Mouse (Mus musculus) gastrocnemius, postnatal 25 days (tissue): Measurements from ENCODE around the gene Esrrg. TPM values are rescaled to one million over a fixed set of nuclear protein-coding genes. Genes with fewer than 3 reads are reported as not detected.
A peak's percentile ranks its signal among the peaks of the same experiment; 100 is the strongest.

Experiments
- DNase-seq: peaks from one replicate; pipeline ENCODE4 v3.0.0; 2022
- total RNA-seq, 2 experiments: library from RNA; stranded (reverse); gene quantifications; 1 replicate in 1 of 2; 2 replicates in 1 of 2; pipeline ENCODE4 v1.2.3; 2021

Gene Esrrg
- total RNA-seq, 2 experiments from 2014 or later: 15.1 to 24.8 TPM

DNA sequence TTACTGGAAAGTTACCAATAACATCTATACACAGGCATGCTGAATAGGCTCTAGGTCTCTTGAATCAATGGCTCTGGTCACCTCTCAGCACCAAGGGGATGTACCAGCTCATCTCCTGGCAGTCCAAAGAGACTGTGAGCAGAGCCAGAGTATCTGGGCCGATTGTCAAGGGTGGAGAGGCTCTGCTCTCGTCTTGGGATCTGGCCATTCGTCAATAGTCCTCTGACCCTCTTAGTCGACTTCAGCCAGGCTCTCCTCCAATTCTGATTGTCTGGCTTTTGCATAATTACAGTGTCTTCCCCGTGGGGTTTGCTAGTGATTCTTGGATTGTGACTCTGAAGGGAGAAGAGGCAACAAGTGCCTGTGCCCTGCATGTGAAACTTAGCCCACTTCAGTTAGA lies 41.3 kb downstream of the Esrrg start:
- DNase-seq: peak; percentile 56

DNA sequence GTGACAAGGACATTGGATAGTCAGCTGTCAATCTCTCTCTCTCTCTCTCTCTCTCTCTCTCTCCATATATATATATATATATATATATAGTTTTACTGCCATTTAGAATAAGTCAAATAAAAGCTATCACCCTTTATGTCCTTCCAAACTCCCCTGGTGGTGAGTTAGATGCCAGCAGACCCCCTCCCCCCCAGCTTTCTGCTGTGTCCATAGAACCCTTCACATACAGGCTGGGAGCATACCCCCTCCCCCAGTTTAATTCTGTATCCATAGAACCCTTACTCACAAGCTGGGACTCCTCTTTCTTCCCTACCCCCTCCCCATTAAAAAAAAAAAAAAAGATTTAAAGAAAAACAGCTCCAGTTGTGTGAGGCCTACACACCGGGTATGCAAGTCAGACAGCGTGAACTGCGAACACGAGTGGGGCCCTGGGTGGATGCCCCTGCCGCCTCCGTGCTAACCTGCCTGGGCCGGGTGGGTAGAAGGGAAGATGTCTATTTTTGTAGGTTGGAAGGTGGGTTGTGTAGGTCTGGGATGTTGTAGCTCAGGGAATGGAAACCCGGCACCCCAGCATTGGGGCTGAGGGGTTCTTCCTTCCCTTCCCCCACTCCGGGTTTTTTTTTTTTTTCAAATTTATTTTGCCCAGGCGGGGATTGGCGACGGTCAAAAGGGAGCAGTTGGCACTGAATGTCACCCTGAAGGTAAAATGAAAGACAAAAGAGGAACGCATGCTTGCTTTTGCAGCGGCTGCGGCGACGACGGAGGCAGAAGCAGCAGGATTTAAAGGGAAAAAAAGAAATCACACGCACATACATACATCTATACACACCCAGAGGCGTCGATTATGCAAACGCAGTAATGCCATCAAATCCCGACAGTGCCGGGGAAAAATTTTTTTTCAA lies 42.4 kb downstream of the Esrrg start:
- DNase-seq: no peak

DNA sequence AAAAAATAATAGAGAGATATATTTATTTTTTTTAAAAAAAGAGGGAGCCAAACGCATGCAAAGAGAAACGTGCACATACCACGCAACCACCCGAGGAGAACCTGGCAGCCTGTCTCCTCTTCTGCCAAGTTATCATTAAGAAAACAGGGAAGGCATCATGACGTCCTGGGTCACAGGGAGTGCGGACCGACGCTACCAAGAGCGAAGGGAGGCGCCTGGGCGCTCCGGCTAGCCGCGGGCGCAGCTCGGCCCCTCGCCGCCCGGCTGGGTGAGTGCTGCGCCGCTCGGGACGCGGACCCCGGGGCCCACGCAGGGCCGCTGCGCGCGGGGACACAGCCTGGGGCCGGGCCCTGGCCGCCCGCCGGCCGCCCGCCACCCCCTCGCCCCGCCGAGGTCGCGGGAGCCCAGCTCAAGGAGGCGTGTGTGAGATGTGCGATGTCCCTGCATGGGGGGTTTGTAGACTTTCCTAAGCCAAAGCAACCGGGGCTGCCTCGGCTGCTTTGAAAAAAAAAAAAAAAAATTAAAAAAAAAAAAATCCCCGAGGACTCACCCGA lies 43.2 kb downstream of the Esrrg start:
- peak; percentile 30 for DNase-seq

DNA sequence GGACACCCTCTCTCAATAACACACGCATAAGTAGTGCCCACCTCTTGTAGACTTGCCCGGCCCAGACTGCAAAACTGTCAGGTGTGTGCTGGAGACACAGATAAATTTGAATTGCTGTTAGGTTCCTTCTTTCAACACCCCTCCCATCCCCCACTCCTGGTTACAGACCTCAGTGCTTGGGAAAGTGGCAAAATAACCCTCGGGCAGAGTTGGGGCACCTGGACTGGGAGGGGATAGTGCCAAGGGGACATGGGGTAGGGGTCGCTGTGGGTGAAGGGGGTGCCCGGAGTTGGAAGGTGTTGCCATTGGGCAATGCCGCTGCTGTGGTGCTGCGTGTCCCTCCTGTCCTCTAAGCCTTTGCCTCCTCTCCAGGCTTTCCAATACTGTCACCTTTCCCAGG lies 43.9 kb downstream of the Esrrg start:
- DNase-seq: no peak

DNA sequence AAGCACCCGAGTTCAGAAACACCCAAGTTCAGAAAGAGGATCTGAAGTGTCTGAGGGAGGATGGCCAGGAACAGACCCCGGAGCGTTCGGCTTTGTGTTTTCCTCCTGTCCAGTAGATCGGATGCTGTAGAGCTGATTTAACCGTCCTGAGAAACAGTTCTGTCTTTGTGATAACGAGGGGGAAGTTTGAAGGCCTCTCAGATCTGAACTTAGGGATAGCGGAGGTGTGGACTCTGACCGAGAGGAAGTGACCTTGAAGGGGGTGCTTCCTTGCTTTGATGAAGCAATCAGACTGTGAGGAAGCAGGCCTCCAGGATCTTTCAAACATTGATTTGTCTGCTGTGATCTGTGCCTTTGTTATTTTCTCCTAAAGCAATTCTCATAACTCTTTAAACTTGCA lies 44.8 kb downstream of the Esrrg start:
- DNase-seq: no peak

DNA sequence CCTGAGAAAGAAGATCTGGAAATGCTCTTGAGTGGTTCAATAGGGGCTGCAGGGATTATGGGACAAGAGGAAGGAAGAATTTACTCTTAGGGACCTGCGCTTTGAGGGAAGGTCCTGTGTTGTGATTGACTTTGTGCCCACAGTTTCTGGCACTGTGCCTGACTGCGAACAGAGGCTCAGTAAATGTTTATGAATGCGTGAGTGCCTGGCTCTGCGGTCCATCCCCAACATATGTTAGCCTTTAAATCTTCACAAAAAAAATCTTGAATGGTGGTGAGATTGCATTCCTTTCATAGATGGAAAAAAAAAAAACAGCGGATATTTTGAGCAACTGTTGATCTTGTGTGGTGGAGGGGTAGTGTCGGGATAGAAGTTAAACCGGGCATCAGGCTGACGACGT lies 52.4 kb downstream of the Esrrg start:
- no peak for DNase-seq

DNA sequence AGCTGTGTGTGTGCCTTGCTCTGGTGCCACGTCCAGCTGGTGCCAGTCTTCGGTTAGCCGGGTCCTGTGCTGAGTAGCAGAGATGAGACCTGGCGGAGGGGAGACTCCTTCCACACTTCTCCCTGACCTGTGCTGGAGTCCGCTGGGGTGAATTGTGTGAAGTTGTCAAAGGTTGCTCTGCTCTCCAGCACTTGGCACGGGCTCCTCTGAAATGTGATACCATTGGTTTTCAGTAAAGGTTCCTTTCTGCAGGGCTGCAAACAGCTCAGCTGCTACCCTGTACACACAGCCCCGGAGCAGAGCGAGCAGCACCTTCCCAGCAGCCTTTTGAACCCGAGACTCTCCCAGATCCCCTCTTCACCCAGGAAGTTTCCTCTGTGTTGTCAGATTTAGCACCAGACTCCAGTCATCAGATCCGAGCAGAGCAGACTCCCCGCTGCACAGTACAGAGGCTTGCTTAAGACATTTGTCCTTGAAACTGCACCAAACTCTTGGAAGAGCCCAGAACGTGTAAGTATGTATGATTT lies 53.6 kb downstream of the Esrrg start:
- peak; percentile 23 for DNase-seq

DNA sequence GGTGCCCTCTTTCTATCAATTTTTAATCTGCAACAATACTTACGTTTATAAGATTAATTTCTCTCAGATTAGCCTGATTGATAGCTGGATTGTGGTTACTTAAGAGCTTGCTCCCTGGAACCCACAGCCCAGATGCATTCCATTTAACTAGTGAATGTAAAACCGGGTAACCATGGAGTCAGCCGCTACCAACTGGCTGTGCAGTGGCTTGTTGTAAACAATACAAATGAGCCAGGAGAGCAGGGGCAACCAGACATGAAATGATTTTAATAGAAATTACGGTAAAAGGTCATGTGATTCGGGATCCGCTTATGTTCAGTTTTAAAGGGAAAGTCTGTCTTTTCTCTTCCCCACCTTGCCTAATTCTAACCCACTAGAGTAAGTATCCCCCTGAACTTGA lies 54.8 kb downstream of the Esrrg start:
- DNase-seq: no peak

DNA sequence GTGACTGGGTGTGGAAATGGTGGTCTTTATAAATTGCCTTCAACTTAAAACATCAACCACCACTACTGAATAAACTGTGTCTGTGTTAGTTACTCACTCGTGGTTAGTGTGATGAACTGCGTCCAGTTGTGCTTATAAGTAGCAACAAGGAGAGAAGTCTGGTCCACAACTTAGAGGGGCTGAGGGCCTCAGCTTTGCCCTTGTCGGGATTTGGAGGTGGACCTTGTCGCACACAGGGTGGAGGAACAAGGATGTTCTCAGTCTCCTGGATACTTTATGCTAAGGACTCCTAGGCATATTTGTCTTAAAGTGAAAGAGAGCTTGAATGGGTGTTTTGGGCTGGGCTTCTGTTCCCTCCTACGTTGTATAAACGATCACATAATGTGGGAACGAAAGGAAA lies 55.7 kb downstream of the Esrrg start:
- no peak for DNase-seq

DNA sequence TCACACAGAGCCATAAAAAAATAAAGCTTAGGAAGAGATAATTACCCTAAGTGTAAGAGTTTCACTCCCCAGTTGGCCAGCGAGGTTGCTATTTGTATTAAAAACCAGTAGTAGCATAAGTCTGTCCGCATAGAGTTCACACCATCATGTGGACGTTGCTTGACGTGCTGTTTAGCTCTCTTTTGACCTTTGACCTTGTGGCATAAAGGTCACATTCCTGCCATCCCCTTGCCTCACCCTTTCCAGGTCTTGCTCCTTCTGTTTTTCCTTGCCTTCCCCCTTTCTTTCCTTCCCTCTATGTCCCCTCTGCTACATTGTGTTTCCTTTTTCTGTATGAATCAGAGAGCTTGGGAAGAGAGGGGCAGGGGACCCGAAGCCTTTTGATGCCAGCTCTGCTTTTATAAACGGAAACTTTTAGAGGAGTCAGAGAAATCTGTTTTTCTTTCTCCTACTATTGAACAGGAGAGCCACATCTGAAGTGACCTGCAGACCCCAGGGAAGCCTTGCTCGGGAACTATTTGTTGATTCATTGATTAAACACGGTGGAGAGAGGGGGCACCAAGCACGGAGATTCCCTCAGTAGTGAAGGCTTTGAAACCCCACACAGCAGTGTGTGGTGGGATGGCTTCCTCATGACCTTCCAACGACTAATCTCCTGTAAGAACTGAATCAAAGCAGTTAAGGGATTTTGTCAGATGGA lies 57.5 kb downstream of the Esrrg start:
- no peak for DNase-seq

DNA sequence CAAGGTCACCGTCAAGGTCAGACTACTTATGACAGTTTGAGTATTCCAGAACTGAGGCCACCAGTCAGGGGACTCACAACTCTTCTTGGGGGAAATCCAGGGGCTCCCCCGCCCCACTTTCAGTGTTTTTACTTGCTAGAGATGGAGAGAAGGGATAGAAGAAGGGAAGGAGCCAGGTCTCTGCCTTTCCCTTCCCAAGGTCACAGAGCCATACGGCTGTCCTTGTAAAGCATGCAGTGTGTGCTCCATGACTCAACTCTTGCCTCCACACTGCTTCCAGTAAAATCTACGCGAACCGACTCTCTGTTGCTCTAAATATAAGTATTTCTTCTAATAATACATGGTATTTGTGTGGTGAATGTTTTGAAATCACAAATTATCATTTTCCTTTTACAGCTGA lies 61.2 kb downstream of the Esrrg start:
- DNase-seq: no peak

DNA sequence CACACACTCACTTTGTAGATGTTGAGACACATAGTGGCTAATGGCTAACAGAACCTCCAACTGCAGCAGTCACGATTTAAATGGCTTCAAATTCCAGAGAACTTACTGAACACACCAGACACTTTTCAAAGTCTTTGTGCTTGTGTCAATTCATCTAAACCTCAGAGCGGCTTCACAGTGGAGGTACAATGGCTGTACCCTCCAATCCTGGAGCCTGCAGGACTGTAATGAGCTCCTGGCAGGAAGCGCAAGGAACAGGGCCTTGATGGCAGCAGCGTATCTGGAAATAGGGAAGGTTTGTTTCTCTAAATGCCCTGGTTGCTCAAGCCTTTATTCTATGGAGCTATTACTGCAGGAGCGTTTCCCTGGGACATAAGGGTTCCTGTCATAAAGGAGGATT lies 63.9 kb downstream of the Esrrg start:
- no peak for DNase-seq

DNA sequence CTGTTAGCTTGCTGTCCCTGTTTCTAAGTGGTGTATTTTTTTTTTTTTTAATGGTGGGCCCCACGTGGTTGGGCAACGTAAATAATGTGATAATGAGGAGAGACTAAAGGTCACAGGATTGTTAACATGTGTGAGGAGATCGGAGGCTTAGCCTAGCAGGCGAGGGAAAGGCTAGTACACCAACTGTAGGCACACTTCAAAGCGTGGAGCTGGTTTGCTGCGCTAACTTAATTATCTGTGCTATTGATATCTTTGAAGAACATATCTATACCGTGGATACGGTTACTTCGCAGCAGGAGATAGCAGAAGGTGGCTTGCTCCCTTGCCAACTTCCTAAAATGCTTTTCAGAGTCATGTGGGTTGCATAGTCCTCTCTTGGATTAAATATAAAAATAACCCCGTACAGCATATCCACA lies 66.2 kb downstream of the Esrrg start:
- no peak for DNase-seq

DNA sequence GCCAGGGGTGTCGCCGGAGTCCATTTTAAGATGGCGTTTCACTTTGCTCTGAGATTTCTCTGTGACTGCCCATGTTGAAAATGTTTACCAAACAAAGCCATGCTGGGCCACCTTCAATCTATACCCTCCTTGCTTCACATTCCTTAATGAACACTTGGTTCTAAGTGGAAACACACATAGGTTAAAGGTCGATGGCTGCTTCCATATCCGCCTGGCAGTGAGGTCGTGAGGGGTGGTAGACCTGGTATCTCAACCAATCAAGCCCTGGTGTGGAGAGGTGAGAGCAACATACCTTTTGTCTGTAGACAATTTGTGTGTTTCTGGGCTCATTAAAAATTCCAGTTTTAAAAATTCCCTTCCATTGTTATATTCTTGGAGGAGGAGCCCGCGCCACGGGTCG lies 68.0 kb downstream of the Esrrg start:
- DNase-seq: no peak

DNA sequence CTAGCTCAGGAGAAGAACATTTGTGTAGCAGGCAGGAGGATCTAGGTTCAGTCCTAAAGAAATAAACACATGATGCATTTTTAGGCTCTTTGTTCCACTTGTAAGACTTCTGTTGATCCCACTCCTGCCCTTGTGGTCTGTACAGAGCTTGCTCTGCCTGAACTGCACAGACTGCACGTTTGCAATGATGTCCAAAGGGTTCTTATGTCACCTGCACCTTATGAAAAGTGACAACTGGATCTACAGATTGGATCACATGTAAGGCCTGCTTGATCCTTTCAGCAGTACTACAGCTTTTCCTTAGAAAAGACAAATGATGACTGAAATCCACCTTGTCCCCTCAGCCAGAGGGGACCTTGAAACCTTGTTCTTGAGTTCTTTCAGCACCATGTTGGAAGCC lies 70.7 kb downstream of the Esrrg start:
- DNase-seq: no peak

DNA sequence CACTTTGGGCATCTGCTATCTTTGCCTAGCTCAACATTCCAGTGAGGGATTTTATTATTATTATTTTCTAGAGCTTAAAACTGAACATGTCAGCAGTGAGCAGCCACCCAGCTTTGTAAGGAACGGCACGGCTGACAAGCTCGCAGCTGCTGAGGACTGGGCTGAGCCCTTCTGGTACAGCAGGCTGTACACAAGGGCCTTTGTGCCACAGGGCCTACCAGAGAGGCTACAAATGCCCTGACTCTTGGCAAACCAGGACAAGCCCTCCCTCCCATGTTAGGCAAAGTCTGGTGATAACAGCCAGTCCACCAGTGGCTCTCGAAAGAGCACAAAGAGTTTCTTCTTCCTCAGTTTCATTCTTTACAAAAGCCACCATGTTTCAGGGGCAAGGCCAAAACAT lies 75.9 kb downstream of the Esrrg start:
- no peak for DNase-seq

DNA sequence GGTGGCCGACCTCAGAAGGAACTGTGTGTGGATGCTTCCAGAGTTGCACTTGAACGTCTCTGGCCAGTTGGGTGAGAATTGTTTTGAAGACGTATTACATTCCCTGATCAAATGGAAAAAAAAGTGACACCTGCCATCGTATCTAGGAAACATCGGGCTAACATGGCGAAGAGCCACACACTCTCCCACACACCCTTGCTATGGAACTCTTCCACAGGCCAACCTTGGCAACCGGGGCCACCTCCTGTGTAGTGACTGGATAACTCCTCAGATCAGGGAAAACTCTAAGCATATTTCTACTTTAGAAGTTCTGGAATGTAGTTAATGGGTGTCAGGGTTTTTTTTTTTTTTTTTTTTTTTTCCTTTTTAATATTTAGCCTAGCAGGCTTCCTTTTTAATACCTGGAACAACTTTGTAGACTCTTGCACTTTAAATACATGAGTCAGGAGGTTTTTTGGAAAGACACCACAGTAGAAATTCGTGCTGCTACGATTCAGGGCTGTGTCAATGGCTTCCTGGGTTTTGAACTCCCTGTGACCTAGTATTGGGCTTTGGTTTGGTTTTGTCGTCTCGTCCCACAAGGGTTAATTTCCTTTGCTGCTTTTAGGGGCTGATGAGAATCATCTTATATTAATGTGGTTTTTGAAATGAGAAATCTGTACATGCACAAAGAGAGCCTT lies 83.4 kb downstream of the Esrrg start:
- DNase-seq: peak; percentile 8

DNA sequence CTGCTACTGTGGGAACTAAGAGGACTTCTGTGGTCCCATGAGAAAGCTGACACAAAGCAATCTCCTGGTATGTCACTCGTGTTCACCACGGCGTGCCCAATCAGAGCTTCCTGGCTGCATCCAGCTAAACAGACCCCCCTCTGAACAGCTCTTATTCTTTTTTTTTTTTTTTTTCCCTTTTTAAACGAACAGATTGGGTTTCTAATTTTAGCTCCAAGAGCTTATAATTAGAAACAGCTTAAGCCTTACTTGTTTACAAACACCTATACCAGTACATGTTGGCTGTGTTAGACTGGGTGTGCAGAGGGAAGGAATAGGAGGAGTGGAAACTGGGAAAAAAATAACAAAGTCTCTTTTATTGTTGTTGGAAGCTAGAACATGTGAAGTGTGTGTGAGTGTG lies 86.3 kb downstream of the Esrrg start:
- no peak for DNase-seq

DNA sequence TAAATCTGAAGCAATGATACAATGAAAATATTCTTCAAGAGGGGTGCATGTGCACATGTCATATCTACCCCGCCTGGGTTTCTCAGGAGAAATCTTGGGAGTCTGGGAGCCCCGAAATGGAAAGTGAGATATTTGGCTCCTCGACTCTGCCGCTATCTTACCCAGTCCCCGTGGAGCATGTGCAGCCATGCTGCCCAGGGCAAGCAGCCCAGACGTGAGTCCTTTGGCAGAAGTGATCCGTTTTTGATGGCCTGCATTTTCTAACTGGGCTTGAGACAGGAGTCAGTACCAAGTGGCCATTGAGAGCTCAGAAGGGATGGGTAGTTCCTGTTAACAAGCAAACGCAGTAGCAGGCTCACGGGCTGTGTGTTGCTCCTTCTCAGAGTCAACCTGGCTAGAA lies 89.6 kb downstream of the Esrrg start:
- peak; percentile 10 for DNase-seq

DNA sequence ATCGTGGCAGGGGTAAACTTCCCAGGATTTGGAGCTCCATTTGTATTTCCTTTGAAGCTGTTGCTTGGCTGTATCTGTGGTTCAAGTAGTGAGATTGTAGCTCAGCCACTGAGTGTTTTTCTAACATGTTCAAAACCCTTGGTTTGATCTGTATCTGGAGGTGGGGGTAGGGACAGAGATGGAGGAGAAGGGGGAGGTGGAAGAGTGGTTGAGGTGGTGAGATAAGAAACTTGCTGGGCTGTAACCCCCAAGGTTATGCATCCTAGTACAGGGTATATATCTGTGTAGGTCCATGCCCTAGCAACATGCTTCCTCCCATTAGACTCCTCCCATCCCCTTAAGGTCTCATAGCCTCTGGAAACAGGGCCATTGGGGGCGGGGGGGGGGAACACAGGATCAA lies 92.4 kb downstream of the Esrrg start:
- no peak for DNase-seq

DNA sequence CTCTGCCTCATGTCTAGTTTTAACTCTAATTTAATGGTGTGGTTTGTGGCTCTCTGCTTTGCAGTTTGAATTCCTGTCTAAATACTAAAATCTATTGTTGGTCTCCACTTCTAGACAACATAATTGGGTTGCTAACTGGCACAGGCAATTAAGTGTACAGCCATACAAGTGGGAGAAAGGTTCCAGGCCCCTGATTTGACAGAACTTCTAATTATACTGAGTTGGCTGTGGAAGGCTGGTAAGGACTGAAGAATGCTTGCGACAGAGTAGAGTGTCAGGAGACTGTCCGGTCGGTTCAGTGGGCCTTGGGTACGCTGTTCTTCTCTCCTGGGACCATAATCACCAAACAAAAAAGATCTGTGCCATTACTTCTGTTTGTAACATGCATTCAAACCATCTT lies 96.3 kb downstream of the Esrrg start:
- DNase-seq: no peak

DNA sequence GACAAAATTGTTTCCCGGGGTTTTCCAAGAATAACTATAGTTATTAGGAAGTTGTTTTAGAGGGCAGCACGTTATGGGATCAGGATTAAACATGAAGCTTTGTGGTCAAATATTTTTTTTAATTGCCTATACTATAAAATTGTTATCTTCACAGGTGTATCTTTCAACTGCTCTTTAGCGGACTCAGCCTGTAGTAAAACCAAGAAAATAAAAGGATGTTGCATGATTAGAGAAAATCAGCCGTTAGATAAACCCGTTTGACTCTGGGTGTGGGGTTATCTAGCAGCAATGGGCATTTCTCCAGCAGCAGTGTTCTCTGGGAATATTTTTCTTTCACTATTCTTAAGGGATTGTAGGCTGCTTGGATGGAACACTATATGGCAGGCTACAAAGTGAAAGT lies 96.8 kb downstream of the Esrrg start:
- no peak for DNase-seq

DNA sequence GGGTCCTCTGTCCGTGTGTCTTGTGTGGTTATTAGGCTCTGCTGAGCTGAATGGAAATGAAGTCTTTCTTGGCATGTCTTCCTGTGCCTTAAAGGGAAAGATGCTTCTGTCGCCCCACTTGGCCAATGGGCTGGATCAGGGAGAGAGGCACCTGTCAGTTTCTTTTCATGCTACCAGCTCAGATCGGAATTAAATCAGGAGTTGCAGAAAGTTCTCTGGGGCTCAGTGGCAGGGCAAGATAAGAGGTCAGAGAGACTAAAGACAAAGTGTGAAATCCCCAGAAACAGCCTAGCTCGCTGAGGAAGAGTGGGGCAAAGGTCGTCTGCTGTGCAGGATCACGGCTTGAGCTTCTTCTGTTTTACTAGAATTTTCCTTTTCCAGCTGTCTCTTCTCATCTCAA lies 97.5 kb downstream of the Esrrg start:
- DNase-seq: no peak
